Mouse (Mus musculus) frontal cortex, postnatal 10 days (tissue): ENCODE measurements around the gene Lhx4.

Experiments used
- DNase-seq, 2 experiments: peaks; one replicate each; pipeline ENCODE4 v3.0.0; 2022; ENCODE audit warnings: low spot score in 2 of 2, mixed read lengths in 1 of 2

Gene Lhx4

DNA sequence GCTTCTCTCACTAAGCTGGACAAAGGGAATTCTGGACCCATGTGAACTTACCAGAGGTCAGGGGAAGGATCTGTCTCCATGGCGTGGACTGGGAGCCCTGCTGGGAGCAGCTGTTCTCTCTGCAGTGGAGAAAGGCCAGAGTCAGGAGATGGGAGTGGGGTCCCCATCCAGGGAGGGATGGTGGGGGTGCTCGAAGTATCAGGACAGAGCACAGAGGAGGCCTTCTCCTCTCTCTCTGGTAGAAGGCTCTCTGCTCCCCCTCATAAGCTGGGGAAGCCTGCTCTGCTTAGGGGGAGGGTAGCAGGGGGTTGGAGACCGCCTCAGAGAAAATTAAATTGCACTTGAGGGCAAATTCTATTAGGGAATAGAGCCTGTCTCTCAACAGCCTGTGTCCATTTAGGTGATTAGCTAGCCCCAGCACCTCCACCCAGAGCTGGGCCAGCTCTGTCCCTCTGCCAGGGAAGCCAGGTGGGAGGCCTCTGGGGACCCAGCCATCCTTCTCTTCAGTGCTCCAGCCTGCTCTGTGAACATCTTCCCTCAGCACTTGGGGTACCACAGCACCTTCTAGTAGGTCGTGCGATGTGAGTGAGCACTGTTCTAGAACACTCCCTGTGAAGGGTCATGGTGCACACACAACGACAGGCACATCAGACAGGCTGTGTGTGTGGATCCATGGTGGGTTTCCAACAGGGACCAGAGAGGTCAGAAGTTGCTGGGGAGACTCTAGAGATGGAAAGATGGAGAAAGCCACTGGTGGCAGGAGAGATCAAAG is at the start of gene Lhx4:
Lhx4 (minus strand) TSS at position 201 of the 772 bp plus-strand sequence.
- no peak for DNase-seq

DNA sequence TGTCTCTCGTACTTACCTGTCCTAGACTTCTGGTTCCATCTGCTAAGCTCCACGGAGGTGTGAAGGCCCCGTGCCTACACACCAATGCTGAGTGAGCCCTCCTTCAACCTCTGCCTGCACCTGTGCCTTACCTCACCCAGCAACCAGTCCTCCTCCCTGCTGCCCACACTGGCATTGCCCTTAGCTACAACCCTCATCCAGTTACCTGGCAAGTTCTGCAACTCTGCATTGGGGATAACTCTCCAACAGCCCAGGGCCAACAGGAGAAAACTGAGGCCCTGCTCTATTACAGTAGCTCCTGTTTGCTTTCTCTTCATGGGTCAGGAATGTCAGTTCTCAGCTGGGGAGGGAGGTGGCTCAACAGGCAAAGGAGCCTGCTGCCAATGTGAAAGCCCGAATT is 46.5 kb upstream of the Lhx4 start:
- DNase-seq, result no peak

DNA sequence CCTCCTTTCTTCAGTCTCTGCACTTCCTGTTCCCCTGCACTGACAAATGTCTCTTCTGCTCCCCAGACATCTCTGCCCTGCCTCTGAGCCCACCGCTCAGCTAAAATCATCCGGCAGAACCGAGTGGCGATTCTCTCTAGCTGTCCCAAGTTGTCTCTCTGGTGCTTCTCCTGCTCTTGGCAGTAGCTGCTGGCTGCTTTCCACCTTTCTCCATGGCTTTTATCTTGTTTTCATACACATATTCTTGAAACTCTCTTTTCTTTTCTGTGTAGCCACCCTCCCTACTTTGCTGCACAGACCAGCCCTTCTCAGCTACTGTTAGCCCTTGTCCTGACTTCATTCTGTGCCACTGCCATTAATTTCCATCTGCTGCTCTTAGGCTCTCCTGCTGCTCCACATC is 45.9 kb upstream of the Lhx4 start:
- DNase-seq, result no peak

DNA sequence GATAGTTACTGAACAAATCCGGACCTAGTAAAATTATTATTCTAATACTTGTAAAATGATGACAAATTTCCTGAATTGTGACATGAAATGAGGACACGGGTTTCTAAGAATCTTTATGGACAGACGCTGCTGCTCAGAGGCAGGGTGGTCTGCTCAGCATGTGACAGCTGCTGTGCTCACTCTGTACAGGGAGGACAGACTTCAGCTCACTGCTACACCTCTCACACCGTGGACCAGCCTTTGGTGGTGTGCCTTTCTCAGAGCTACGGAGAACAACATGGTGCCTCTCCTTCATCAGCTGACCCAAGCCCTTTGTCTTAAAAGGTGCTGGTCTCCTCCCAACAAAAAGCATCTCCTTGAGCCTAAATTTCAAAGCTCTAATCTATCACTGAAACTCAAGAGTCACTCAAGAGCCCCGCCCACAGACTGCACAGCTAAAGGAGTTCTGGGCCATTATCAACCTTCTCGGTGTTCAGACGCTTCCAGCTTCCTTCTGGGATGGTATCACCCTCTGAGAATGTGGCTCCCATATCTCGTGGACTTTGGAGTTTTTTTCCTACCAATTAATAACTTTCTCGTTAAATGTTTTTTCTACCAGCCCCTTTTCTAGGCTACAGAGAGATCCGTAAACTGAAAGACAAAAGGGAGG is 45.4 kb upstream of the Lhx4 start:
- DNase-seq, result no peak

DNA sequence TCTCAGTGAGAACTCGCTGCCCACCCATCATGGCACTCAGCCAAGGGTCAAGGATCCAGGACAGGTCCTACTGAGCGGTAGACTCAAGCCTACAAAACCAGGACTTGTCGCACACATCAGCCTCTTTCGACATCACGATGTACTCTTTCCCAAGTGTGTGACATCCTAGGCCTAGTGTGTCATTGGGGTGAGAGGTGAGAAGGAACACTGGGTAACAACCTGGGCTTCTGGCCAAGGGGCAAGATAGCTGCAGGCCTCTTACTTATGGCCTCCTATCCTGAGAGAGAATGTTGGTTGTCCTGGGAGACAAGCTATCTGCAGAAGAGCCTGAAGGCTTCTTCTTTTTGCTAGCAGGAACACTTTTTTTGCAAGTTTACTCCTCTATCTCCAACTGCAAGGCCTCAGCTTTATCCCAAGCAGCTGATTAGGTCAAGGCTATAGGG is 44.3 kb upstream of the Lhx4 start:
- DNase-seq, result no peak

DNA sequence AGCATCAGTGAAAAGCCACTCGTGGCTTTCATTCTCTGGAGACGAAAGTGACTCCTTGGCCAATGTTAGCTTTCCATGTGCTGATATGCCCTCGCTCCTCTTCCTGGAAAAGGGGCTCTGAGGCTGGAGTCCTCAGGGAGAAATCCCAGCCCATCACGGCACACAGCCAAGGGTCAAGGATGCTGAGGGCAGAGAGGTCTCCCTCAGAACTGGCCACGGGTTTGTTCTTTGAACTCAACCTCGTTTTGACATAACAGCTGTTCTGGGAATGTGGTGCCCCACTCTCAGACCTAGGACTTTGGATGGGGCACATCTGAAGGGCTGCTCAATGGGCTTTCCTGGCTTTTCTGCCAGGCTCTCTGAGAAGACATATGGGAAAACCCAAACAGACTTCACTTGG is 43.4 kb upstream of the Lhx4 start:
- DNase-seq, result no peak

DNA sequence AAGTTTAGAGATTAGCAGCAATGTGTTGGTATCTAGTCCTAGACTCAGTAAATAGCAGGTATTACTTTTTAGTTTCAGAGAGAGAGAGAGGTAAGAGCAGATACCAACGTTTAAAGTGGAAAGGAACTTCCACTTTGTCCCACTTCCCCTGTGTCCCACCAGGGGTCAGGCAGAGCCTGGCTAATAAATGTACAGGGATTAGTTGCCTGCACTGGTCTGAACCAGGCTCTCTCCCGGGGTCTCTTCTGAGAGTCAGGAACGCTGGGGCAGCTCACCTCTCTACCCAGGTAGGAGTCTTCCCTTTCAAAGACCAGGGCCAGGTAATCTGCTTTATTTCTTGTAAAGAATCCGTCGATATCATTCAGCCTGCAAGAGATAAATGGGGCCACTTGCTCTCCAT is 40.4 kb upstream of the Lhx4 start:
- no peak for DNase-seq

DNA sequence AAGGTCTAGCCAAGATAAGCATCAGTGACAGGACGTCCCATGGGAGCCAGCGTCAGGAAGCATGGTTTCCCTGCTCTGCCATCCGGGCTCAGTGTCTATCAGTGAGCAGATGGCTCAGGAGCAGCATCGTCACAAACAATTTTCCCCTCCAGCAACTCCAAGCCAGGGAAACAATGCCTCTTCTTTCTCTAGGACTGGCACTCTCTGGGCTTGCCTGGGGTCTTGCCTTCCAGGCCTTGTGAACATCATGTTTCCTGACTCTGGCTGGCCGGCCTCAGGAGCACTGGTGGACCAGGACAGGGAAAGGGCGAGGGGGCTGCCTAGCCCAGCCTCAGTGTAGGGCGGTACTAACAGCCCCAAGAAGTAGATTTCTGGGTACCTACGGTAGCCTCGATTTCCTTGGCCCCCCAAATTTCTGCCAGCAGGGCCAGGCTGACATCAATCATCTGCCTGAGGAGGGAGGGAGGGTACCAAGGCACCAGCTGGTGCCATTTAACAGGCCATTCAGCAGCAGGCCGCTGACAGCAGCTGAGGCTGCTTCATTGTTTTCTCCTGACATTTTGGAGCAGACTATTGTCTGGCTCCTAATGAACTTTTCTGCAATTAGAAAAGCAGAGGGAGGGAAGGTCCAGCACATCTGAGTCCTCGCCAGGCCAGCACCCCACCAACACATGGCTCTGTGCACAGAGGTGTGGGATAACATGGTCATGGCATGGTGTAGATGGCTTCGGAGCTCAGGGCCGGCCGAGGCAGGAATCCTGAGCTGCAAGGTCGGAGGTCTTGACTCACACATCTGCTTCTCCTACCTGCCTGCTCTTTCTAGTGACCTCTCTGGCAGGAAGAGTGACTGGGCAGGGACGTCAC is 38.9 kb upstream of the Lhx4 start:
- no peak for DNase-seq

DNA sequence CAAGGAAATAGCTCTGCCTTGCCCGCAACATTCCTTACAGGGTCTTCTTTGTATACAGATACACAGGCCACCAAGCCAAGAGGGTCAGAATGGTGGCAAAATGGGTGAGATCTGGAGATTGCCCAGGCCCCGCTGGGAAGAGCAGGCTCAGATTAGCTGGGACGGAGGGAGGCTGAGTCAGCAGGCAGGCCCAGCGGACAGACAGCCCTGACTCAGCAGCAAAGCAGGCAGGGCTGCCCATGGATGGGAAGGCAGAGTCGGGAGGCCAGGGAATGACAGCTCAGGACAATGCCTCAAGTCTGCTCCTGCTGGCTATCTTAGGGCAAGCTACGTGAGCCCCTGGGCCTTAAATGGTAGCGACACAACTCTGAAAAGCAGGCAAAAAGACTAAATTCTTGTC is 34.4 kb upstream of the Lhx4 start:
- DNase-seq, result no peak

DNA sequence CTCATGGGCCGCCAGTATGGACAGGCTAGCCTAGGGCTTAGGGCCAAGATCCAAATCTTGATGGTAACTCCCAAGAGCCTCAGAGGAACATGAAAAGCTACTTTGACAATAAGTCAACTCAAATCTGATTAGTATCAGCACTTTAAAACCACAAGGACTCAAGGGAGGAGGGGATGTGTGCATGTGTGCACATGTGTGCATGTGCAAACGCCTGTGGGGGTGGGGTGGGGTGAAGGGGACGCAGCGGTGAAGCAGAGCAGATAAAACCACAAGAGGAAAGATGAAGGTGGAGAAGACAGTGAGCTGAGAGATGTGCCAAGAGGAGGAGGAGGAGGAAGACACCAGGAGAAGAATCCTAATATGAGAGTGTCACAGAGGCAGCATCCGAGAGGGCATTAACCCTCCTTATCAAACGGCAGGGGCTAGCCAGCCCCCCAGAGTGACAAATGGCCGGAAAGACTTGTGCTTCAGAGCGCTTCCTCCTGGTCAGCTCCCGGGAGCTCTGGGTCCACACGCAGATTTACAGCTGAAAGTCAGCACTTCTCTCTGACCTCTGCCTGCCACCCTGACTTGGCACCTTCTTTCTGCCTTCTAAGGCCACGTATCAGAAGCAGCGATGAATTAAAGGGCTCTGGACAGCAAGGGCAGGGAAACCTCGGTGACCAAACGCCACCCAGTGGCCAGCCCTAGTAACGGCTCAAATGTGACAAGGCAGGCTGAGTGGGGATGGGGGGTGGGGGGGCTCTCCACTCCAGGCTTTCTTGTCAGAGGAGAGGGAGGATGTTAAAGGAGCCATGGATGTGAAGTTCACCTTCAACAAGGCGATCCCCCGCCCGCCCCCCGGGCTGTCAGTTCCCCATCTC is 33.1 kb upstream of the Lhx4 start:
- peak in 1 of 2 experiments; percentile 44 for DNase-seq

DNA sequence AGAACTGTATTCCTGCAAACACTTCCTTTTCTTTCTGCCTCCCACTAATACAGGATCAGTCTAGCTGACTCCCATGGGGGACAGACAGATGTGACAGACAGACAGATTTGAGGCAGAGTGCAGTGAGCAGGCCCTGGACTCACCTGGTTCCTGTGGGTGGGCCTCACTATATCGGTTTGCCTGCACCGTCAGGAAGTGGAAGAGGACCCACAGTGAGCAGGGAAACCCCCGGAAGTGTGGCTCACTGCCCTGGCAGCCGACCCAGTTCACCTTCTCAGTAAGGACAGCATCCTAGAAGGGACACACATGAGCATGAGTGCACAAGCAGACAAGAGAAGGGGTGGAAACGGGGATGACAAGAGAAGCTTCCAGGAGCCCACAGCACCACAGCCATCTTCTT is 30.9 kb upstream of the Lhx4 start:
- no peak for DNase-seq

DNA sequence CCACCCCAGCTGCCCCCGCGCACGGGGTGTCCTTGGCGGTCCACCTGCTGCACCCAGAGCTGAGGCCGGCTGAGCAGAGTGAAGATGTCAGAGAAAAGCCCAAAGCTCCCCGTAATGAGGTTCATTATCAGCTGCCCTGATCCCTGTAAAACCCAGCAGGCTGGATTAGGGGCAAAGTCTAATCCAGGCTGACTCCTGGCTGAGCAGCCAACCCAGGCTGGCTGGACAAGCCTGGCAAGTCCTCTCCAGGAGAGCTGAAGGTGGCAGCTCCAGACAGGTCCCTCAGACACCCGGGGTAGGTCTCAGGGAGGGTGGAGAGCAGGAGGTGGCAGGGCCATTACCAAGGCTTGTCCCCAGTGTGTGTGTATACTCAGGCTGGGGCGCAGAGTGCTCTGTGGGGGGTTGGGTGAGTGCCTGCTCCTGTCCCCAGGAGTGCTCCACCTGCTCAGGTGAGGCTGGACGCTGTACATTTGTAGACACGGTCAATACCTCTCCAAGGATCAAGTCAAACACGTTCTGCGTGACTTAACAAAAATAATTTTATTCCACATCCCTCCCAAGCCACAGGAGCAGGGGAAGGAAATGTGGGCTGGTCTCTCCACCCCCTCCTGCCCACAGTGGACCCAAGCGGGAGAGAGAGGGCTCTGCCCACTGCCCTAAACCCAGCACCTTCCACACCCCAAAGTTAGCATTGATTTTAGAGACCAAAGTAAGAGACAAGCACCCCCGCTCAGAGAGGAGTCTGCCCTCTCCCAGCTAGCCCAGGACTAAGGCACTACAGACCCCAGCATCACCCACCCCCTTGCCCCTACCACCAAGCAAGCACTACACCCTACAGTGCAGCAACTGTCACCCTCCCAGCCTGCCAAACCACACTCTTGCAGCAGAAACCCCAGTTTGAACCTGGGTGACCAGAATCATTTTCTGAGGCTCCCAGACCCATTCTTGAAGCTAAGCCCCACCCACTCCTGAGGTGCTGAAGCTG is 26.4 kb upstream of the Lhx4 start:
- no peak for DNase-seq

DNA sequence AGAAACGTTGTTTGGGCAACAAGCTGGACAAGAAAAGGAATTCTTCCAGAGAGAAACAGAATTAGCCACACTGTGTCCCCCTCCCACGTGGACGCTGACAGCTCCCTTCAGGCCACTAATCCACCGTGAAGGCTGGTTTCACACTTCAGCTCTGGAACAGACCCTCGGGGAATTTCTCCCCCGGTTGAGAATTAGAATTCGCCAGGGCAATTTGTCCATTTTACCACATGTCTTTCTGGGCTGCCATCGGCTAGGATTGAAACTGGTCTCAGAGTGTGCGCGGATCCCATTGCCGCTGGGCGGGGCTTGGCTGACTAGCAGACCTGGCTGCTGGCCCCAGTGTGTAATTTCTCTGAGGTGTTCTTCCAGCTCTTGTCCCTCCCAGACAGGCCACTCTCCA is 7.7 kb upstream of the Lhx4 start:
- no peak for DNase-seq

DNA sequence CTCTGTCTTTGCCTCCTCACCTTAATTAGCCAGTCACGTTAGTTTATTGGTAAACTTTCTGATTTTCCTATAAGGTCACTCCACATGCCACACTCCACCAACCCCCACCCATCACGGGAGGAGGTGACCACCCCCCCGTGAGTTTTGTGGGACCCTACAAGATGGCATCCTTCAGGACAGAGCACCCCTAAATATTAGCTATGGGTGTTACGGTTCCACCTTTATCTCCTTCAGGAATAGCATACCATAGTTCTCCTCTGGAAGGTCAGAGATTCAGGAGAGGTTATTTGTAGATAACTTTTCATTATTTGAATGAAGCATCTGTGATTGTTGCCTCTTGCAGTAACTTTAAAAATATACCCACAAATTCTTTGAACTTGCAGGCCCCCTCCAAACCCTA is 7.2 kb upstream of the Lhx4 start:
- DNase-seq, result no peak

DNA sequence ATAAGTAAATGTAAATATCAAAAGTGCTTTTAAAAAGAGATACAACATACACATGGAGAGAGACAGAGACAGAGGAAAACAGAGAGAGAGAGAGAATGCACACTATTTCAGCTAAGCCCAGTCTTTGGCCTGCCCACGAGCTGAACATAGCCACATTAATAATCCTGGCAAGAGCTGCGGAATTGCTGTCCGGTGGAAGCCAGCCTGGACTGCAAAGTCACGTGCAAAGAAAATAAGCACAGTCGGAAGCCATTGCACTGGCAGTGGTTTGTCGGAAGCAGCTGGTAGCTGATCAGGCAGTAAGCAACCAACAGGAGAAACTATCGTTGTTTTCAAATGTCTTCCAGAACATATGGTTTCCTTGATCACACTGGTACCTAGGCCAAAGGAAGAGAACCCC is 6.1 kb upstream of the Lhx4 start:
- no peak for DNase-seq

DNA sequence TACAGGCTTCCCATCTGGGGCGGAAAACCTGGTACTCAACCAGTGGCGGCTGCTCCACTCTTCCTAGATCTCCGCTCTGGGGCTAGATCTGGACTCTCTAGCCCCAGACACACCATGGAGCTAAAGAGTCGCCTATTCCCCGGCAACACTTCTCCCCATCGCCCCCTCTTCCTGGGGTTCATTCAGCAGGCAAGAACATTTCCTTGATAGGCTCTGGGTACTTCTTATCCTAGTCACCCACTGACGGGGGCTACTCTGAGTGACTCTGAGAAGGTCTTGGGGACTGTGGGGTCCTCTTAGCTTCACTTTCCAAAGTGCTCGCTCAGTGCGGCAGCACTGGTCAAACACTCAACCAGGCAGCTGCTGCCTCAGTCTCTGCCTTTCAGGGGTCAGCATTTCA is 1.9 kb upstream of the Lhx4 start:
- DNase-seq, result no peak

DNA sequence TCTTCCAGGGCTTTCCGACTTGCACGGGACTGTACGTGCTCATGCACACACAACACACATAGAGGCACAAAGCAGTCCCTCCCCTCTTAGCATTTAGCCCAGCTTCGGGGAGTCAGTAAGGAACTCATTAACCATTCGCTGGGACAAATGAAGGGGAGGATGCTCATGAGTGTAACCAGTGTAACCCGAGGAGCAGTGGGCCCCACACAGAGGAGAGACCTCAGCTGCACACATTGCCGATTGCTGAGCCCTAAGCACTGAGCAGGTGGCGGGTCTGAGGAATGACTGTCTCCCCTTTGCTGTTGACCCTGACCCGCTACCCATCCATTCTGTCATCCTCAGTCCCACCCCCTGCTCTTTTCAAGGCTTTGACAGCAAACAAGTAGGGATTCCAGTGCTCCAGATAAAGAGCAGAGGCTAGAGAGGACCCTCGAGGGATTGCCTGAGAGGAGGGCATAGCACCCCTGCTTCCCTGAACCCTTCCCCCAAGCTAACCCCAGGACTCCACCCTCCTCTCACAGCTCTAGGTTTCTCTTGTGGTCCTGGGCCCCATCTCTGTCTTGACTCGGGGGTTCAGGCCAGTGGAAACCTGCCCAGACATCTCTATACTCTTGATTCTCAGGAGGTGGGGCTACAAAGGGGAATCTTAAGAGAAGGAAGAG is 836 bp downstream of the Lhx4 start:
- DNase-seq, result no peak

DNA sequence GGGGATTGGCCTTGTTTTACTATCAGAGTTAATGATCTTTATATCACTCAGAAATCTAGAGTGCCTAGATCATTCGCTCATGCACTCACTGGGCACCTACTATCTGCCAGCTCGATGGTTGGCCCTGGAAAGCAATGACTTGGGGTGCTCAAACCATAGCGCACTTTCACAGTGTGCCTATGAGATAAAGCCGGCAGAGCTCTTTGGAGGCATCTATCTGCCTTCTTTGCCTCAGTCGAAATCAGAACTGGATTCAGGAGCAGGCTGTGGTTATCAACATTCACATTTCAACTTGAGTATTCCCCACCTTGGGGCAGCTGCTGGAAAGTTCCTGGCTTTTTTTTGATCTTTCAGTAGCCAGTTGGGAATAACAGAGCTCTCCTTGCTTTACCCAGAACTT is 3.6 kb downstream of the Lhx4 start:
- DNase-seq, result no peak

DNA sequence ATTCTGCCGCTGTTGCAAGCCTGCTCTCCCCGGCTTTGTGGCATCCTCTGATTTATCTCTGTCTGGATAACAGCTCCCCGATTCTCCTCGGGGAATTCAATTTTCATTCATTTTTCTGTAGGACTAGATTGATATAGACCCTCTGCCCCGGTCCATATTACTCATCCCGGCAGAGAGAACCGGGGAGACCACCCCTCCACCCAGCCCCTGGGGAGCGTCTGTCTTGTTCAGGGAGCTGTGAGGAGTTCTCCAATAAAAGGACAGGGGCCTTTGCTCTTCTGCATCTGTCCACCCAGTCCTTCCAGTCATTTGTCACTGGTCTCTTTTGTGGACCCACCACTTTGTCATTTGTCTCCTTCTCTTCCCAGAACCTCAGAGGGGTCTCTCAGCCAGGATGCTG is 4.5 kb downstream of the Lhx4 start:
- no peak for DNase-seq
